Mouse (Mus musculus): ENCODE measurements around the gene Hs6st1. TPM values are rescaled to one million over a fixed set of nuclear protein-coding genes. Genes with fewer than 3 reads are reported as not detected.

Gene Hs6st1
- total and polyA plus RNA-seq, 2 experiments from 2014 or later, result 3.2 to 31.5 TPM

- Histone ChIP-seq H3K9me3 (replicated peaks; ENCODE audit: control insufficient read depth, low read length) (no peaks in the 10 kb centered on the region), H3K9ac (replicated peaks; ENCODE audit: low read depth, low read length) (peak overlapping the region; percentile 84; the same call in 1 of the 2 replicates), H3K27ac (ENCODE audit: low read depth) (no peak overlapping the region), H3K4me1 (ENCODE audit: control insufficient read depth, insufficient read depth) (peaks cover 55% of the 10 kb centered on the region), H3K4me3 (ENCODE audit: low read depth, low read length) (peak overlapping the region; percentile 88), H3K27me3 (ENCODE audit: control insufficient read depth, insufficient read depth, low read length) (no peaks in the 10 kb centered on the region), H3K4me2 (ENCODE audit: low read depth, low read length) (peak overlapping the region; percentile 98), H3K36me3 (replicated peaks; ENCODE audit: control insufficient read depth, insufficient read depth, low read length) (no peaks in the 10 kb centered on the region)
- WGBS, result 46% methylated on average over 6 of the region's 6 CpGs
- ATAC-seq (ENCODE audit: insufficient read depth, low read depth), result no peak
- TF ChIP-seq CTCF (IDR thresholded peaks at IDR 0.05; ENCODE audit: low read depth) (no peak), EP300 (IDR thresholded peaks at IDR 0.05; ENCODE audit: low read depth) (no peak)
- no peak for DNase-seq (ENCODE audit: low spot score)
Observed at GRCm38 (mm10) chr1:36070190-36070589, 2.0 kb downstream of the Hs6st1 start.

GRCm38 (mm10) chr1:36070740-36071139, 2.5 kb downstream of the Hs6st1 start:
- Histone ChIP-seq H3K4me3 (ENCODE audit: low read depth, low read length) (peak overlapping the region; percentile 88; the same call in 1 of the 2 replicates), H3K36me3 (replicated peaks; ENCODE audit: control insufficient read depth, insufficient read depth, low read length) (peaks cover 5% of the 10 kb centered on the region; the same call in 1 of the 2 replicates), H3K27ac (ENCODE audit: low read depth) (no peak overlapping the region), H3K9me3 (replicated peaks; ENCODE audit: control insufficient read depth, low read length) (no peaks in the 10 kb centered on the region), H3K27me3 (ENCODE audit: control insufficient read depth, insufficient read depth, low read length) (no peaks in the 10 kb centered on the region), H3K4me2 (ENCODE audit: low read depth, low read length) (peak overlapping the region; percentile 98), H3K4me1 (ENCODE audit: control insufficient read depth, insufficient read depth) (peaks cover 51% of the 10 kb centered on the region), H3K9ac (replicated peaks; ENCODE audit: low read depth, low read length) (no peak overlapping the region)
- DNase-seq (ENCODE audit: low spot score), result no peak
- TF ChIP-seq EP300 (IDR thresholded peaks at IDR 0.05; ENCODE audit: low read depth) (no peak), CTCF (IDR thresholded peaks at IDR 0.05; ENCODE audit: low read depth) (no peak)
- no peak for ATAC-seq (ENCODE audit: insufficient read depth, low read depth)
- 64% methylated on average over 3 of the region's 3 CpGs for WGBS

GRCm38 (mm10) chr1:36071176-36071575, 3.0 kb downstream of the Hs6st1 start:
- no peak overlapping the region for H3K9ac ChIP-seq (replicated peaks; ENCODE audit: low read depth, low read length)
- no peak for ATAC-seq (ENCODE audit: insufficient read depth, low read depth)
- H3K27ac ChIP-seq (ENCODE audit: low read depth), result no peak overlapping the region
- no peaks in the 10 kb centered on the region for H3K27me3 ChIP-seq (ENCODE audit: control insufficient read depth, insufficient read depth, low read length)
- no peaks in the 10 kb centered on the region for H3K9me3 ChIP-seq (replicated peaks; ENCODE audit: control insufficient read depth, low read length)
- peaks cover 8% of the 10 kb centered on the region; the same call in 1 of the 2 replicates for H3K36me3 ChIP-seq (replicated peaks; ENCODE audit: control insufficient read depth, insufficient read depth, low read length)
- H3K4me2 ChIP-seq (ENCODE audit: low read depth, low read length), result peak overlapping the region; percentile 98; the same call in 1 of the 2 replicates
- peaks cover 51% of the 10 kb centered on the region for H3K4me1 ChIP-seq (ENCODE audit: control insufficient read depth, insufficient read depth)
- no peak overlapping the region for H3K4me3 ChIP-seq (ENCODE audit: low read depth, low read length)
- 80% methylated on average over 7 of the region's 7 CpGs for WGBS
- TF ChIP-seq CTCF (IDR thresholded peaks at IDR 0.05; ENCODE audit: low read depth) (no peak), EP300 (IDR thresholded peaks at IDR 0.05; ENCODE audit: low read depth) (no peak)
- no peak for DNase-seq (ENCODE audit: low spot score)

GRCm38 (mm10) chr1:36071611-36072010, 3.4 kb downstream of the Hs6st1 start:
- no peak overlapping the region for H3K27ac ChIP-seq (ENCODE audit: low read depth)
- H3K4me2 ChIP-seq (ENCODE audit: low read depth, low read length), result peak overlapping the region; percentile 98; the same call in 1 of the 2 replicates
- no peaks in the 10 kb centered on the region for H3K27me3 ChIP-seq (ENCODE audit: control insufficient read depth, insufficient read depth, low read length)
- H3K4me3 ChIP-seq (ENCODE audit: low read depth, low read length), result no peak overlapping the region
- no peak for DNase-seq (ENCODE audit: low spot score)
- H3K36me3 ChIP-seq (replicated peaks; ENCODE audit: control insufficient read depth, insufficient read depth, low read length), result peaks cover 8% of the 10 kb centered on the region; the same call in 1 of the 2 replicates
- H3K4me1 ChIP-seq (ENCODE audit: control insufficient read depth, insufficient read depth), result peaks cover 51% of the 10 kb centered on the region
- no peak for ATAC-seq (ENCODE audit: insufficient read depth, low read depth)
- H3K9ac ChIP-seq (replicated peaks; ENCODE audit: low read depth, low read length), result no peak overlapping the region
- TF ChIP-seq CTCF (IDR thresholded peaks at IDR 0.05; ENCODE audit: low read depth), result no peak
- TF ChIP-seq EP300 (IDR thresholded peaks at IDR 0.05; ENCODE audit: low read depth), result no peak
- WGBS, result 77% methylated on average over 3 of the region's 3 CpGs
- no peaks in the 10 kb centered on the region for H3K9me3 ChIP-seq (replicated peaks; ENCODE audit: control insufficient read depth, low read length)

GRCm38 (mm10) chr1:36072588-36073556, 4.7 kb downstream of the Hs6st1 start:
- 50% methylated on average over 11 of the region's 11 CpGs for WGBS
- H3K27ac ChIP-seq (ENCODE audit: low read depth), result peak overlapping the region; percentile 49; the same call in 1 of the 2 replicates
- 0 out of 2 replicates have a peak overlapping the region, but pooled peaks have one; percentile 2 for H3K4me2 ChIP-seq (ENCODE audit: low read depth, low read length)

More at GRCm38 (mm10) chr1:36072588-36073556, 4.7 kb downstream of the Hs6st1 start:
- H3K27me3 ChIP-seq (ENCODE audit: control insufficient read depth, insufficient read depth, low read length), result no peaks in the 10 kb centered on the region
- no peak overlapping the region for H3K9ac ChIP-seq (replicated peaks; ENCODE audit: low read depth, low read length)
- ATAC-seq (ENCODE audit: insufficient read depth, low read depth) (no peak), DNase-seq (ENCODE audit: low spot score) (no peak)
- TF ChIP-seq CTCF (IDR thresholded peaks at IDR 0.05; ENCODE audit: low read depth) (no peak), EP300 (IDR thresholded peaks at IDR 0.05; ENCODE audit: low read depth) (no peak)
- peaks cover 8% of the 10 kb centered on the region; the same call in 1 of the 2 replicates for H3K36me3 ChIP-seq (replicated peaks; ENCODE audit: control insufficient read depth, insufficient read depth, low read length)
- H3K4me1 ChIP-seq (ENCODE audit: control insufficient read depth, insufficient read depth), result peaks cover 51% of the 10 kb centered on the region
- H3K9me3 ChIP-seq (replicated peaks; ENCODE audit: control insufficient read depth, low read length), result no peaks in the 10 kb centered on the region
- no peak overlapping the region for H3K4me3 ChIP-seq (ENCODE audit: low read depth, low read length)

All from heart, postnatal 0 days (tissue).